Mouse (Mus musculus): ENCODE measurements around the gene Atp5f1.
"Not testable (repeated sequence)": the region's sequence is repeated elsewhere in the genome, so short reads cannot be mapped to it uniquely, and the experiment has no call there.

Gene Atp5f1

DNA sequence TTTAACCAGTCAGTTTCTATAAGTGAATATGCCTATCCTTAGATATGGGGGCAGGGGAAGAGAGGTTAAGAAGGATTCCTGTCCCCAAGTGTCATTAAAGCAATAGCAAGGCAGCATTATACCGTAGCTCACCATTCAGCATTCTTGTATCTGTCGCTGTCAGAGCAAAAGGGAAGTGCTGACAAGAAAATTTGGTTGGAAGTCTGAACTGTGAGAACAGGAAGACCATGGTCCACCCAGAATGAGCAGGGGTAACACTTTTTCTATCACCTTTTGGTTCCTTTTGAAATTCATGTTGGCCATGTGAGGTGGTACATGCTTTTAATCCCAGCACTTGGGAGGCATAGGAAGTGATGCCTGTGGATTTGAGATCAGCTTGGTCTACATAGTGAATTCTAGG, 28.8 kb downstream of the Atp5f1 start:
- DNase-seq (ENCODE audit: inconsistent ontology term) = no peak

DNA sequence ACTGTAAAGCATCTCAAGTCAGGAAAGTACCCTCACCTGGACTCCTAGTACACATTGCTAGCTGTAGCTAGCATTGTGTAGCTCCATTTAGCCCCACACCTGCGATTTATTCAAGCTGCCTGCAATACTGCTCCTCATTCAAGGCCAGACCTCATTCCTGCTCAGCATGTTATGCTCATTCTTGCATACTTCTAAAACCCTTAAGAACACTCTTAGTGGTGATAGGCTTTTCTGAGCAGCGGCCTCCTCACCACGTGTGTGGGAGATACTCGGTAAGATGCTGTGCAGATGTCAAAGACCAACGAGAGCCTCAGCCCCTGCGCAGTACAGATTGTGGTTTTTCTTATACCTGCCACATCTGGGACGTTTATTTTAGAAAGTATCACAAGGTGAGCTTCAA, 30.1 kb downstream of the Atp5f1 start:
- no peak for DNase-seq (ENCODE audit: inconsistent ontology term)

DNA sequence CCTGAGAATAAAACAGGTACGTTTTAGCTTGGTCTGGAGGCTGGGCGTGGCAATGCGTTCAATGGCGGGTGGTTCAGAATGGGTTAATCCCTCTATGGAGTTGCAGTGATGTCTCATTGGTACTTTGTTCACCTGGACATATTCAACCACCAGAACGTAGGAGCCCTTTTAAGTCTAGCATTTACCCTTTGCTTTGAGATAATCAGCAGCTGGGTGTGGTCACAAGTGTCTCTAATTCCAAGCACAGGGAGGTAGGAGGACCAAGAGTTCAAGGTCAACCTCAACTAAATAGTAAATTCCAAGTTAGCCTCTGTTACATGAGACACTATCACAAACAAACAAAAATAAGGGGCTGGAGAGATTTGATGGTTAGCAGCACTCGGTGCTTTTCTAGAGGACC, 31.1 kb downstream of the Atp5f1 start:
- DNase-seq (ENCODE audit: inconsistent ontology term) = no peak

DNA sequence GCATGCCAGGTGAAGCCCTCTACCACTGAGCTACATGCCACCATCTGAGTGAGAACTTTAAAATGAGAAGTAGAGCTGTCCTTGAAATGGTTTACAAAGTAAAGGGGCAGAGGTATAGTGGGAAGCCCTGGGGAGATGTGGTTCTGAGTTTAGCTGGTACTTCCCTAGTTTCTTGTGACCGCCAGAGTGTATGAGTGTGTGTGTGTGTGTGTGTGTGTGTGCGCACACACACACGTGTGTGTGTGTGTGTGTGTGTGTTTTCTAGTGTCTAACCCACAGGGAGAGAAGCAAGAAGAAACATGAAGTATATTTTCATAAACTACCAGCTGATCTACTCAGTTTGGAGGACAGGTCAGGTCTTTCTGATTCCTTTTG, 31.7 kb downstream of the Atp5f1 start:
- DNase-seq (ENCODE audit: inconsistent ontology term) = no peak

DNA sequence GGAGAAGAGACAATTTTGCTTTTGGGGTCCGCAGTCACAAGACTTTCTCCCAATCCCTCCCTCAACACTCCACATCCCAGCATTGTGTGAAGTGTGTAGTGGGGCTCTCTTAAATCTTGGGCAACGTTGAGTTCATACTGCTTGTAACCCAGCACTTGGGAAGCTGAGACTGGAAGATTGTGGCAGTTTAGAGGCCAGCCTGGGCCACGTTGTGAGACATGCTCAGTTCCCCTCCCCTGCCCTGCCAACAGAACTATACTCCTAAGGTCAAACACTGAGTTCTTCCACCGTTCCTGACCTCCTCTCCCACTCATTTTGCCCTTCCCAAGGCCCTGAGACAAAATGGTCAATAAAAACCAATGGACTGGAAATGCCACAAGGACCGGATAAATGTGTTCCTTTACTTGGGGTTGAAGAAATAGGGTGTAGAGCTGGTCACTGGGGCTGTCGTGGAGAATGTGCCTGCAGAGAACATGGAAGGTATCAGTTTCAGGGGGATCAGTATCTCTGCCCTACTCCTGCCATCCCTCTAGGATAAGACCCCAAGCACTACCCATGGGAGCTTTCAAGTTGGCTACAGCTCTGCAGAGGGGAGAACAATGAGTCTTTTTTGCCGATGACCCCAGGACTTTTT, 32.2 kb downstream of the Atp5f1 start:
- no peak for DNase-seq (ENCODE audit: inconsistent ontology term)

DNA sequence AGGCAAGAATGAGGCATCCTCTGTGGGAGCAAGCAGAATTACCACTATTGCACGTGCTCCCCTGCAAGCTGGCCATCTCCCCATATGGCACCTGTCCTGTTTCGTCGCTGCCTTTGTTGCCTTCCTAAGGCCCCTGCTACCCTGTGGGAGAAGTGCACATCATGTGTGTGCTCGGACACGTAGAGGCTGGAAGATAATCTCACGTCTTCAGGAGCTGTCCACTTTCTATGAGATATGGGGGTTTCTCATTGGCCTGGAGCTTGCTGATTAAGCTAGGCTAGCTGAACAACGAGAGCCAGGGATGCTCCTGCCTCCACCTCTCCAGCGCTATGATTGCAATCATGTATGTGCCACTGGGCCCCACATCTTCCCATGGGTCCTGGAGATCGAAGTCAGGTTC, 35.3 kb downstream of the Atp5f1 start:
- DNase-seq (ENCODE audit: inconsistent ontology term) = no peak

DNA sequence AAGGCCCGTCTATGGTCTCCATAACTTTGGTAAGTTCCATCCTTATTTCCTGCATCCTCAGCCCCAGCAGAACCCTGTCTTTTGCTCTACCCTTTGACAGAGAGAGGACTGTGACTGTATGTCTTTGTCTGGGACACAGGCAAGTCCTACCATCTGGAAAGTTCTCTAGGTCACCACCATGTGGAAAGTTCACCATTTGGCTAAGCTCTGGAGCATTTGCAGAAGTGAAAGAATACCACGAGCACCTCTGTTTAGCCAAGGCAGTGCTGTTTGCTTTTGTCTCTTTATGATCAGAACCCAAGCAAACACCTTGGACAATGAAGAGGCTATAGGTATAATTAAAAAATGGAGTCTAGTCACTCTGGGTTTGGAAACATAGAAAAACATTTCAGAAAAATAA, 37.9 kb downstream of the Atp5f1 start:
- no peak for DNase-seq (ENCODE audit: inconsistent ontology term)

DNA sequence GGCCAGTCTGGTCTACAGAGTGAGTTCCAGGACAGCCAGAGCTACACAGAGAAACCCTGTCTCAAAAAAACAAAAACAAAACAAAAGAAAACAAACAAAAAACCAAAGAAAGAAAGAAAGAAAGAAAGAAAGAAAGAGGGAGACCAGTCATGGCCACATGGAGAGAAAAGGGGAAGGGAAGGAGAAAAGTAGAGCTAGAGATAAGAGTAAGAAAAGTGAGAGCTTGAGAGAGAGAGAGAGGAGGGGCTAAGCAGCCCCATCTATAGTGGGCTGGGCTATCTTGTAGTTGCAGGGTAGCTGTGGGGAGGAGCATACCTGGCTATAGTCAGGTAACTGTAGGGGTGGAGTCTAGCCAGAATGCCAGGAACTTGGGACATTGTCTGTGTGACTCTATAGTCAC, 39.2 kb downstream of the Atp5f1 start:
- not testable (repeated sequence) for DNase-seq (ENCODE audit: inconsistent ontology term)

DNA sequence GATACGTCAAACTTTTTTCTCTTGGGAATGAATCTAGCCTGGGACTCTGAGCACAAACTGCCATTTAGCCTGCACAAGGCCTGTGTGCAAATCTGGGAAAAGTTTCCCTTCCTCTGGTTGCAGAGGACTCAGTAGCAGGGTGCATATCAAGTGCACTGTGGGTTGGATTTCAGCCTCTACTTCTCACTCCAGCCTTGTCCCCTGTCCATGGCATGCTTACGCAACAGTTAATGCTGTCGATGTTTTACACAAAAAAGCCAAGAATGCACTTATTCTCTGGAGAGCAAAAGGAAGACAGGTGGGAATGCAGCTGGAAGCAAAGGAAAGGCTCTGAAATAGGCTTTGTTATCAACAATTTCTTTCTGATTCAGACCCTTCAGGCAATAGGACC, 41.5 kb downstream of the Atp5f1 start:
- DNase-seq (ENCODE audit: inconsistent ontology term) = no peak

DNA sequence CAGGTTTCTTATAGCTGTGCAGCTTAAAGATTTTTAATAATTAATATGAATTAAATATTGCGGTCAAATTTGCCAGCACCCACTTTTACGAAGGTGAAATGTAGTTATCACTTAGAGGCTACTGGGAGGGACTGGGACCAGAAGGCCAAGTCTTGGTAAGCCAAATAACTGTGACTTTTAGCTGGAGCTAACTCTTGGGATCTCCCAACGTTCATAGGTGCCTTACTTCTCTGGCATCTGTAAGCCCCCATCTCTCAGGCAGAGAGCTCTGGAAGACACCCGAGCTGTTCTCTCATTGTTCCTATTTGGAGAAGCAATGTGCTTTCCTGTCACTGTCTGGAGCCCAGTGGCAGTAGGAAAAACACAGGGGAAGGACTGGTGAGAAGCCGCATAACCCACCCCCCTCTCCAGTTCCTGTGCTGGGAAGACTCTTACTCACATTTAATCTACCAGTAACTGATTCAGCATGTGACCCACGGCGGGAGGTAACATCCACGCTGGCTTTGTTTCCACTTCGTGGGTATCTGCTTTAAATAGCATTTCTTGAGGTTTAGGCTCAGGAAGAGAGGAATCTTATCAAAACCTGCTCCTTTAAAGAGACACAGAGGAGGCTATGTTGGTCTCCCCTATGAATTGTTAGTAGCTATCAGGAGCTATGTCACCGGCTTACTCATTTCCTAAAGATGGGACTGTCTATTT, 42.1 kb downstream of the Atp5f1 start:
- DNase-seq (ENCODE audit: inconsistent ontology term) = no peak

DNA sequence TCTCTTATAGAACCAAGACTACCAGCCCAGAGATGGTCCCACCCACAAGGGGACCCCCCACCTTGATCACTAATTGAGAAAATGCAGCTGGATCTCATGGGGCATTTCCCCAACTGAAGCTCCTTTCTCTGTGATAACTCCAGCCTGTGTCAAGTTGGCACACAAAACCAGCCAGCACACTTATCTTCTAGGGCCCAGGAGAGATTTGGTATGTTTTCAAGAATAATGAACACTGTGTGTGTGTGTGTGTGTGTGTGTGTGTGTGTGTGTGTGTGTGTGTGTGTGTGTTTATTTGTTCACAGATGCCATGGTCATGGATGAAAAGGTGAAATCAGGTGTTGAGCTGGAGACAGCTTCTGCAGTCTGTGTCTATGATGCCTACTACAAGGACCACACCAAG, 43.4 kb downstream of the Atp5f1 start:
- DNase-seq (ENCODE audit: inconsistent ontology term) = not testable (repeated sequence)

DNA sequence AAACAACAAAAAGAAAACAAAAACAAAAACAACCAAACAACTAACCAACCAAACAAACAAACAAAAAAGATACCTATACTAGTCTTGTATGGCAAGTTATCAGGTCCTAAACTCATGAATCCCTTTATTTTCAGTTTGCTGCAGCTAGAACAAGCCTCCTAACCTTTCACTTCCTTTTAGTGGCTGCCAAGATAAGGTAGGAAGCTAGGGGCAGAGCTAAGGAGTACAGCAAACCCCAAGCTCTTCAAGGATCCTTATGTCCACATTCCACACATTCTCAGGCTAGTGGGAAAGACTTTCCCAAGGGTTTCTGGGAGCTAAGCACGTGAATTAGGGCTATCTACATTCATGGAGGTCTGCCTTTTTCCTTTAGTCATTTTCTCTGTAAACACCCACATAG, 44.6 kb downstream of the Atp5f1 start:
- DNase-seq (ENCODE audit: inconsistent ontology term) = no peak

DNA sequence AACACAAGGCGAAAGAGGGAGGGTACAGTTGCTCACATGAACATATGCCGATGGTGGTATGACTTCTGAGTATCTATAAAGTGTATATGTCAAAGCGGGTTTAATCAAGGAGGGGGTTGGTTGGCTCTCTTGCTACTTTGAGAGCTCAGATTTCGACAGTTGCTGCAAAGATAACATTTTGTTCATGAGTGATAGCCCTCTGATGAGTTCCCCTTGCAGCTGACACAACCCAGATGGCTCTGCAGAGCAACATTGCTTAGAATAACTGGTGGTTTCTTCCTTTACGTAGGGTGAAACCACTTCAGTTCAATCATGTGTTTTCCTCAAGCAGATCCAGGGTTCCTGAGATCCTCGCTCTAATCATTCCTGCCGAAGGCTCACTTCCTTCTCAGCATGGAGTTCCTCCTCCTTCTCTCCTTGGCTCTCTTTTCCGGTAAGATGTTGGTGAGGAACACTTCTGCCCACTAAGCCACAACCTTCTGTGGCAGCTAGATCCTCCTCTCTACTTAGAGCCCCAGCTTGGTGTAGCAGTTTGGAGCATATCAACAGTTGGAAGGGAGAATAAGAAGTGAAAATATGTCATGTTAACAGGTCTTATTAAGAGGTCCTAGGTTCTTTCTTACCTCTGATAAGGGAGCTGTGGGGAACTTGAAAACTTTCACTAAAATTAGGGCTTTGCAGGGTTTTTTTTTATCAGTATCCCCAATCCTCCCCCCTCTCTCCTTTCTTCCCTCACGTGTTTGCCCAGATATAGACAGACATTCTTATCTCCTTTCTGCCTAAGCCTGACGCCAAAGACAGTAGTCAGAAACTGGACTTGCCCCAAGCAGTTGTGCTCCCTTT, 45.8 kb downstream of the Atp5f1 start:
- no peak for DNase-seq (ENCODE audit: inconsistent ontology term)

DNA sequence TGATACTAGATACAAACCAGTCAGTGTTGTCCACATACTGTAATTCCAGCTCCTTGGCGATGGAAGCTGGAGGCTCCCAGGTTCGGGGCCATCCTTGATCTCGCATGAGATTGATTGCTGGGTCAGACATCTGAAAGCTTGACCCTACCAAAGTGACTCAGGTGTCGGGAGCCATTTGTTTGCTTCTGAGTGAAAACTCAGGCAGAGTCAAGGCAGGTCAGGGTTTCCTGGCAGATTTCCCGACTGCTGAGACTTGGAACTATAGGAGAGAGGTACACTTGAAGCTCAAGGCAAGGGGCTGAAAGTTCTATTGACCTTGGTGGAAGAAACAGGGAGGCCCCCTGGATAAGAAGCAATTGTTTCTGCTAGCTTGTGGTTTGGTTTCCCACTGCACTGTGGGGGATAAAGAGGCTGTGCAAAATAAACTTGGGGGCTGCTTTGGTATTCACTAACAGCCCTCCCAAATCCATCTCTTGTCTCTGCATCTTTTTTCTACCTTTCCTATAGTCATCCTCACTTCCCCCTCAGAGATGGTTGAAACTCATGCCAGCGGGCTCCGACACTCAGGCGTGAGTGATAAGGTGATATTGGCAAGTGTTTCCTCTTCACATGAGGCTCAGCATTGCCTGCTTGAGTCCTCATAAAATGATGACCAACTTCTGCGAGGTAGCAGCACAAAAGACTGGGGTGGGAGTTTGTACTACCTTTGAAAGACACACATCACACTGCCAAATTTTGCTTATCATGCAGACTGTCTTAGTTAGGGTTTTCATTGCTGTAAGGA, 47.6 kb downstream of the Atp5f1 start:
- DNase-seq (ENCODE audit: inconsistent ontology term) = no peak

DNA sequence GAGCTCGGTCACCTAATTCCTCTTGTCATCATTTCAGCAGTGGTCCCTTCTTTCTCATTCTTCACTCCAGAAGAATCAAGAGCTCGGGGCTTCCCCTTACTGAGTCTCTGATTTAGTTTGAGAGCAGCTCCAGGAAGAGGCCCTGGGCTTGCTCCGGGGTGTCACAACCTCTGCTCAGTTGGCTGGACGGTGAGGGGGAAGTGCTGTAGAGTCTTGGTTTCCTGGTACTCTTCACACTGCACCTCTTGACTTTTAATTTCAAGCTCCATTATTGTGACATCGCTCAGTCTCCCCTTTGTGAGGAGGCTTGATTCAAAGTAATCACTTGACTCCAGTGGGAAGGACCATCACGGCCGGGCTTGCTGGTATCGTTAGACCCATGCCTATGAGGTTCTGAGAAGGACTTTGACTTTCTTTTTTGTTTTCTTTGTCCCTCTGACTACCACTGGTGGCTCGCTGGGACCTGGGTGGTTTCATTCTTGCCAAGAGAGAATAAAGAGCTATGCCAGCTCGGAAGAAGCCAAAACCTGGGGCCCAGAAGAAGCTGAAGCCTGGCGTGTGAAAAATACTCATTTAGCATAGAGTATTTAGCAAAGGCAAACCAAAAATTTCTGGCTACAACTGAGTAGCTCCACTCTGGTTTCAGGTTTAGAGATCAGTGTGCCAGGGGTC, 49.2 kb downstream of the Atp5f1 start:
- no peak for DNase-seq (ENCODE audit: inconsistent ontology term)

DNA sequence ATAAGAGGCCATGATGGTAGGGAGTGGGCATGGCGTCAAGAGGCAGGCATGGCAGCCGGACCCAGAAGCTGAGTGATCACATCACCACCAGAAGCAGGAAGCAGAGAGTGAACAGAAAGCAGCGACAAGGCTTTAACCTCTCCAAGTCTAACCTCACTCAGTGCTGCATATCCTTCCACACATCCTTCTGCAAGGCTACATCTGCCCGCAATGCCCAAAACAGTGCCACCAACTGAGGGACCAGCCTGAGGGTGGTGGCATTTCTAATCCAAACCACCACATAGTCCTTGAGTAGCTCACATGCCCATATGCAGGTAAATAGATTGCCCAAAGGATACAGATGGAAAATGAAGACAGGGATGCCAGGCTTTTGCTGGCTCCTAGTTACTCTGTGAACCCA, 50.9 kb downstream of the Atp5f1 start:
- DNase-seq (ENCODE audit: inconsistent ontology term) = no peak

DNA sequence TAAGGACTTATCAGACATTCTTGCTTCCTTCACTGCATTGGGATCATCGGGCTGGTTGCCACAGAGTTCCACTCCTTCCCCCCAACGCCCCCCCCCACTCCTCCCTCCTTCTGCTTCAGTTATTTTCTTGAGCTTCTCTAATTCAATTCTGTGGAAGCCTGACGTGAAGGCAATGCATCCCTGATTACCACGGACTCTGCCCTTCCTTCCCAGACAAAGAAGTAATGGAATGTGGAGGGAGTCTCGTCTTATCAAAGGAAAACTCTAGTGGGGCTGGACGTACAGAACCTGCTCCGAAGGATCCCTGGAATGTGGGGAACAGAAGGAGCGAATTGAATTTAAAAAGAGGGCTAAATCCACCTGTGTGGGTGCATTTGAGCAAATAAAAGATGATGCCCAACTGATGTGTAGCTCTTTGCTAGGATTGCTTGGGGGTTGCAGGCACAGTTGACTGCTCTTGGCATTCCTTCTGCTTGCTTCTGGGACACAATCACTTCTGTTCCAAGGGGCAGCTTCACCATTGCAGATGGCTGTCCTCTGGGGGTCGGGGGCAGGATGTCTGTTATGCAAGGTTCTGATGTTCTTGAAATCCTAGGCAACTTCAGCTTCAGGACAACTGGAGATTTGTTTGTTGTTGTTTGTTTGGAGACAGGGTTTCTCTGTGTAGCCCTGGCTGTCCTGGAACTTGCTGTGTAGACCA, 51.8 kb downstream of the Atp5f1 start:
- no peak for DNase-seq (ENCODE audit: inconsistent ontology term)

DNA sequence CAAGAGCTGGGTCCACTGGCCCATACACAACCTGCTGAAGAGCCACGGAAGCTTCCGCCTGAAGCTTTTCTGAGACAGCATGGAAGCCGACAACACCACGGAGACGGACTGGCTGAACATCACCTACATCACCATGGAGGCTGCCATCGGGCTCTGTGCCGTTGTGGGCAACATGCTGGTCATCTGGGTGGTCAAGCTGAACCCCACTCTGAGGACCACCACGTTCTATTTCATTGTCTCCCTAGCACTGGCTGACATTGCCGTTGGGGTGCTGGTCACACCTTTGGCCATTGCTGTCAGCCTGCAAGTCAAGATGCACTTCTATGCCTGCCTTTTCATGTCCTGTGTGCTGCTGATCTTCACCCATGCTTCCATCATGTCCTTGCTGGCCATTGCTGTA, 55.2 kb downstream of the Atp5f1 start:
- DNase-seq (ENCODE audit: inconsistent ontology term) = no peak

DNA sequence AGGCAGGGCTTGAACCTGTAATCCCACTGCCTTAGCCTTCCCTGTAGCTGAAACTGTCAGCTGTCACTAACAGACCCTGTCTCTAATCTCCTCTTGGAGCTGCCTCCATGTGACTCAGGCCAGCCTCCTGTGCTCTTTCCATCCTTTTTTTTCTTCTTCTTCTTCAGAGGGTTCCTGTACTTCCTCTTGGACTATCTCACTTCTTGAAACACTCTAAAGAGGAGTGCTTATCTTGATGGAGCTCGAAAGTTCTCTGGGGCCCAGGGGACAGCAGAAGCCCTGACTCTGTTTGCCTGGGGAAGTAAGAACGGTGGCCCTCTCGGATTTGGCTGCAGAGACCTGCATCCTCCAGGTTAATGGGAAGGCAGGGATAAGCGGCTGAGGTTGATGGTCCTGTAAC, 55.7 kb downstream of the Atp5f1 start:
- DNase-seq (ENCODE audit: inconsistent ontology term) = no peak

DNA sequence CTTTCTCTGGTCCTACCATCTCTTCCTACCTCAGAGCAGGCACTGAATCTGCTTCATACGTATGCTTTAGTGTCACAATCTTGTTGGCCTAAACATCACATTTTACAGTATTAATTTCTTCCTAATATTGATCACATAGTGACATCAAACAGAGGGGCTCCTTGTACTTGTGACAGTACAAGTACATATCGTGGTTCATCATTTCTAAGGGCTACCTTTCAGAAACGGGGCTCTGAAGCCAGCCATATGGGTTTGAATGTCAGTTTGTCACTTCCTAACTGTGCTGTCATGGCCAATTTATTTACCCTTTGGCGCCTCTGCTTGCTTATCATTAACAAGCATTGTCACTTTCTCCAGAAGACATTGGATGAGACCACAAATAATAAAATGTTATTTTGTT, 58.4 kb downstream of the Atp5f1 start:
- no peak for DNase-seq (ENCODE audit: inconsistent ontology term)

DNA sequence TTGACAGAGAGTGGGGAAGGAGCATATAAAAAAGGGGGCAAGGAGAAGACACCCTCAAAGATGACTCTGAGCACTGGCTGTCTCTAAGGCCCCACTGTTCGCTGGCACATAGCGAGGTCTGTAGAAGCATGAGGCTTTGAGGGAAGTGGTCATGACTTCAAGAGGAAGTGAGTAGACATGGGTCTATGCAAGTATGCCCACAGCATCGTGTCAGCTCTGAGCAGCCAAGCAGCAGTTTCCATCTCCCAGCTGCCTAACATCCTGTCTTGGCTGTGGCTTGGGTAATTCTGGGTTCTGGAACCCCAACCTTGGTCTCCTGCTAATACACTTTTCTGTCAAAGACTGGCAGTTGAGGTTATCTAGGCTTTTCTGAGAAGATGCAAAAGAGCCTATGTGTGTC, 59.2 kb downstream of the Atp5f1 start:
- no peak for DNase-seq (ENCODE audit: inconsistent ontology term)
